Mouse (Mus musculus): ENCODE measurements around the gene 1700025G04Rik.

1700025G04Rik gene

DNA sequence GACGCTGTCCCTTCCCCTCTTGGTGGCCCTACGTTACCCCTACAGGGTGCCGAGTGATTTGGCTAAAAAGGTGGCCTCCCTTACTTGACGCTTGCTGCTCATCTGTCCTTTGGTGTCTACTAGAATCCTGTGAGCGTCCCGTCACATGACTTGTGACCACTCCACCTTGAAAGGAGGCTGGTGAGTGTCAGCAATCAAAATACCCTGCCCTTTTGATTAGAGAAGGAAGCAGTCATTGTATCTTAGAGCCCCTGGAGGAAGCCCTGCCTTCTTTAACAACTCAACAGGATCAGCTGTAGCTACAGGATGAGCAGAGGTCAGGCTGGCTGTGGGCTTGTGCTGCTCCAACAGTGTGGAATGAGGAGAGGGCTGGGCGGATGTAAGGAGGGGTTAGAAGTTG lies 190.0 kb downstream of the 1700025G04Rik start:
- DNase-seq (ENCODE audit: low spot score in 2 of 2) = no peak

DNA sequence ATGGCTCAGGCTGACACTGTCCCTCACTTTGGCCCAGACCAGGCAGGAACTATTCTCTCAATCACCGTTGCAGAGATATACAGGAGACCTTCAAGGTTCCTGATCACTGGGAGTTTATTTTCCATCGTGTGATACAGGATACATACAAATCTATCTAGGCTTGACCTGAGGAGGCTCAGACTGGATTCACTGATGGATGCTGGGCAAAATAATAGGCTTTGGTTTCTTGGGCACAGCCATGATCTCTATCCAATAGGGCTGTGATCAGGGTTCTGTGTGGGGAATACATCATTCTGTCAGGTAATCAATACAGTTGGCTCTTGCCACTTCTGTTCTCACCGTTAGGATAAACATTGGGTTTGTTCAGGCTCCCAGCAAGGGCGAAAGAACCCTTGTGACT lies 194.5 kb downstream of the 1700025G04Rik start:
- no peak for DNase-seq (ENCODE audit: low spot score in 2 of 2)

DNA sequence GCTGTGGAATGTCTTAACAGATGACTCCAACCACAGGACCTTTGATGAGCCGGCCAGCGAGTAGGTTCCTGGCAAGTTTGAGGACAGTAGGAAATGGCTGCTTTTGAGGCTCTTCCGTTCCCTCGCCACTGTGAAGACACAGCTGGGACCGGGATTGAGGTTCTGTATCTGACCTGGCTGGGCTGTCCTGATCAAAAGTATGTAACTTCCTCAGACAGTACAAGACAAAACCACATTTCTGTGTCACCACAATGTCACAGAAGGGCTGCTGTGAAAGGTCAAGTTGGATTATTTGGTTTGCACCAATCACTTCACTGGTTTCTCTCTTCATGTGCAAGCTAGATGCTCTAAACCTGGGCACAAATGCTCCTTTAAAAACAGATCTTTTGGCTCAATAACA lies 195.9 kb downstream of the 1700025G04Rik start:
- no peak for DNase-seq (ENCODE audit: low spot score in 2 of 2)

DNA sequence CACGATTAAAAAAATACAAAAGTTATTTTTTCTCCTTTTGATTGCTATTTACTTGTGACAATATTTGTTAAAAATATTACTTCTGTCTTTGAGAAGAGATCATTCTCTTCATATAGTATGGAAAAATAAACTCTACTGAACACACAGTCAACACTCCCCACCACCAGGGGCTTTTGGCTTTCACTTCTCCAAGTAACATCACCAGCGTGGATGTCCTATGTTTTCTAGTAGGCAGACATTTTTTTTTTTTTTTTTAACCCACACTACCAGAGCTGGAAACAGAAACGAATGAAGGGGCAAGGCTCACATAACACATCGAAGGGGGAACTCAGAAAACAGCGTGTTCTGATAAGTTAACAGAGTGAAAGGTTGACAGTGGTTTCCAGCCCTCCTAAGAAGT lies 197.9 kb downstream of the 1700025G04Rik start:
- DNase-seq (ENCODE audit: low spot score in 2 of 2) = no peak

GRCm38 (mm10) chr1:151891194-151891593 lies 198.7 kb downstream of the 1700025G04Rik start:
- no peak for DNase-seq (ENCODE audit: low spot score in 2 of 2)

DNA sequence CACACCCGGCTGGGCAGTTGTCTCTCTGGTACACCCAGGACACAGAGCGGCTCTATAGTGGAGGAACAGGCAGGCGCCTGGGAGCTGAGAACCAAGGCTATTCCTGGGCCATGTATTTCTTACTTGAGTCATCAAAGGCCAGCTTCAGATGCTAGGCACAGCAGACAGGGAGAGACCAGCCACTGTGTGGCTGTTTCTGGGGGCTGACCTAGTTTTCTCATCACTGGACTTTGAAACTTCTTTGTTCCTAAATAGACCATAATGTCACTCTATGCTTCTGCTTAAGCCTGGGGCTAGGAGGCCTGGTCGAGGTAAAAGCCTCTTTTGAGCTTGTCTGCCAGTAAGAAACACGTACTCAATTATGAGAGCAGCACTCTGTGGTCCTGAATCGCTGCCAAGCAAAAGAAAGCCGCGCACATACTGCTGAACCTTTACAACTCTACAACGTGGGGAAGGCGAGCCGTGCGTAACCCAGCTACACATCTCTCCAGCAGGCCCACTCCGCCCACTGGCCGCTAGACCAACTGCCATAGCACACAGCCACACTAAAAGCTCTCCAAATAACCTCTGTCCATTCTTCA lies 199.8 kb downstream of the 1700025G04Rik start:
- DNase-seq (ENCODE audit: low spot score in 2 of 2) = no peak

DNA sequence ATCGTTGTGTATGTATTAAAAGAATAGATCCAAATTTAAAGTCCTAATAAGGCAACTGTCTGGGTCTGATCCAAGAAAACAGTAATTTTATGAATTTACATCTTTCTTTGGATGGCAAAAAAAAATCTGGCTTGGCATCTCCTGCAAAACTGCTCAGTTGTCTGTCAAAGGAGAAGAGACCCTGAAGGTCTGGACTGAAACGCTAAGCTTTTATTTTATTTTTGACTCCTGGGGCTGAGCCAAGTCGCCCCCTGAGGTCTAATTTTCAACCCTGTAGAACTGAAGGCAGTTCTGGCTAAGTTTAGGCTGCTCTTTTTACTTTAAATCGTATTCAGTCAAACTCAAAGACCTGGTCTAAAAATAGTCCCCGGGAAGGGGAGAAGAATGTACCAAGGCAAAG lies 202.3 kb downstream of the 1700025G04Rik start:
- DNase-seq (ENCODE audit: low spot score in 2 of 2) = no peak

- no peak for DNase-seq (ENCODE audit: low spot score in 2 of 2)
These were observed 202.8 kb downstream of the 1700025G04Rik start for GRCm38 (mm10) chr1:151887126-151887525.

GRCm38 (mm10) chr1:151886171-151886570 lies 203.8 kb downstream of the 1700025G04Rik start:
- no peak for DNase-seq (ENCODE audit: low spot score in 2 of 2)

DNA sequence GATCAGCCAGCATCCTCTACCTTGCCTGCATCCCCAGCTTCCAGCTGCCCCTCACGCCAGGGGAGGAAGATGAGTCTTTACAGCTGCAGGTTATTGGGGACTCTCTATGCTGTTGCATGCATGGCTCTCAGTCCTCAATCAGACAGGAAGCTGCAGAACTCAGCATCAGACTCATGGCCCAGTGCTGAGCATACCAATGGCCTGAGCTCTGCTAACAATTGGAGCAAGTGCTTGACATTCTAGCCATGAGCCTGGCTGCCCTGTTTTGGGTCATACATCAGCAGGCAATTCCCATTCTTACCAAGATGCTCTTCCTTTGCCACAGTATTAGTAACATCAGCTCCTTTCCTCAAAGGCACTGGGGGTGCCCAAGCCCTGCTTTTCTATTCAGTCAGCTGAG lies 208.7 kb downstream of the 1700025G04Rik start:
- DNase-seq (ENCODE audit: low spot score in 2 of 2) = no peak

DNA sequence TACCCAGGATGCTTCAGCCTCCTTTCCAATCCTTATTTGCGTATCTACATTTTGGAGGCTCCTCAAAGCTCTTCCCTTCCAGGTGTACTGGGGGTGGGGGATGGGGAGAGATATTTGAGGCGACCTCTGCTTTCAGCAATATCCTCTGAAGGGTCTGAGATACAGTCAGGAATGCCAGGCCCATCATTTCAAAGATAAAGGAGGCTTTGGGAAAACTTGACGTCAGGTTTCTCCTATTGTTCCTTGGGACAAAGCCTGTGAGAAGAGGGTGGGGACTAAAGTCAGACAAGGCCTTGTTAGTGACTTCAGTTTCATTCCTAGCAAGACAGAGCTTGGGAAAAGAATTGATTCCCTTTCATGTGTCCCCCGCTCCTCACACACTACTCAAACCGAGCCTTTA lies 209.2 kb downstream of the 1700025G04Rik start:
- no peak for DNase-seq (ENCODE audit: low spot score in 2 of 2)

- DNase-seq (ENCODE audit: low spot score in 2 of 2) = no peak
These were observed 210.0 kb downstream of the 1700025G04Rik start for GRCm38 (mm10) chr1:151879966-151880365.

GRCm38 (mm10) chr1:151879308-151879850 lies 210.5 kb downstream of the 1700025G04Rik start:
- no peak for DNase-seq (ENCODE audit: low spot score in 2 of 2)

GRCm38 (mm10) chr1:151878411-151878810 lies 211.5 kb downstream of the 1700025G04Rik start:
- DNase-seq (ENCODE audit: low spot score in 2 of 2) = no peak

DNA sequence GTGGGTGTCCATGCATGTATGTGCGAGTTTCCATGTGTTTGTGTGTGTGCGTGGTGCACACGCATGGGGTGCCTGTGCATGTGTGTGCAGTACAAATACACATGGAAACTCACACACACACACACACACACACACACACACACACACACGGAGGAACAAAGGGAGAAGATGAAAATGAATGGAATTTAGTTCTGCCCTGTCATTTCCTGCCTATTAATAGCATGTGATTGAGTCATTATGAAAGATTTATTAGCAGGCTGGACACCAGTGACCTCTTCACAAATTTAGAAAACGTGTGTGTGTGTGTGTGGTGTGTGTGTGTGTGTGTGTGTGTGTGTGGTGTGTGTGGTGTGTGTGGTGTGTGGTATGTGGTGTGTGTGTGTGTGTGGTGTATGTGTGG lies 217.0 kb downstream of the 1700025G04Rik start:
- no peak for DNase-seq (ENCODE audit: low spot score in 2 of 2)

DNA sequence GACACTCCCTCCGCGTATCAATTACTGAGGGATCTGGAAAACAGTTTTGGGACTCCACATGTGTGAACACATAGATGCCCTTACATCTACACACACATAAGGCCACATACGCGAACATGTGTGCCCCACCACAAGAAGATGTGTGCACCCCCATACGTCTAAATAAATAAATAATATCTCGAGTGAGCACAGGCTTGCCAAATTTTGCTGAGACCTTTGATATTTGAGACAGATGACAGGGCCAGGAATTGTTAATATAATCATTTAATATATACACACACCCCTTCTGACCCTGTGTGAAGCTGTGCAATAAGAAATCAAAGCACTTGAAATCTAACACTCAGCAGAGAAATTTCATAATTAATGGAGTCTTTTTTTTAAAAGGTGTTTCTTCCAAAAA lies 225.6 kb downstream of the 1700025G04Rik start:
- DNase-seq (ENCODE audit: low spot score in 2 of 2) = no peak

DNA sequence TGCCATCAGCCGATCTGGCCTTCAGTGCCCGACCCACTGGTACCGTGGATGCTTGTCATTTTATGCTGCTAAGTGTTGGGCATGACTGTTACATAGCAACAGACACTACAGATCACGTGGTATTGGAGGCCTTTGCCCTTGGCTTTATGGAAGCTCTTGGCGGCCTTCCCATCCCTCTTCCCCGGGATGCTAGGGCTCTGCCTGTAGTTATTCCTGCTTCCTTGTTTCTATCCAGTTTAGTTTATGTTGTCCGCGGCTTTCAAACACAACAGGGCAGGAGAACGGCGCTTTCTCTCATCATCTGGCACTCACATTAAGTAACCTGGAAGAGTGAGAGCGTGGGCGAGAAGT lies 226.2 kb downstream of the 1700025G04Rik start:
- DNase-seq (ENCODE audit: low spot score in 2 of 2) = no peak

DNA sequence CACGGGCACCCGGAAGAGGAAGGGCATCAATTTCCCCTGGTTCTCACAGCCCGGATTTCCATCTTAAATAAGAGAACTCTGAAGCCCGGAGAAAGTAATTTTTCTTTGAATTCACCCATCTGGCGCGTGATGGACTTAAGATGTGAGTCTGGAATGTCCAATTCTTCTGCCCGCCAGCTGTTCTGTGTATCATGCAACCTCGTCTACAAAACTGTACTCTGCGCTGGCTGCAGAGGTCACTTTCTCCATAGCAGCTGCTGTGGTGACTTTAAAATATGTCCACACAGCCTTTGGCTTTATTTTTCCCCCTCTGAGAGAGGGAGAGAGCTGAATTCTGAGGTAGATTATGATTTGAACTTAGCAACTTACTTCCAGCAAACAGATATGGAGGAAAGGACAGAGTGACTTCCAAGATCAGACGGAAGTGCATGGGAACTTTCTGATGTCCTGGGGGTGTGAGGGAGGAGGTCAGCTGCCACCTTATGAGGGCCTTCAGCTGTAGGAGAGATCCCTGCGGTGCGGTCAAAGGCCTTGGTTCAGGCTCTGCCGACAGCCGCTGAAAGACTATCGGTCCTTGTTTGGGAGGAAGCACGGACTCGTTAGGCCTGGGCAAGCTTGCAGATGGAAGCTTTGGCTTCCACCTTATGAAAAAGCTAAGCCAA lies 226.7 kb downstream of the 1700025G04Rik start:
- DNase-seq (ENCODE audit: low spot score in 2 of 2) = no peak

- no peak for DNase-seq (ENCODE audit: low spot score in 2 of 2)
These were observed 227.8 kb downstream of the 1700025G04Rik start for GRCm38 (mm10) chr1:151862109-151862508.

DNA sequence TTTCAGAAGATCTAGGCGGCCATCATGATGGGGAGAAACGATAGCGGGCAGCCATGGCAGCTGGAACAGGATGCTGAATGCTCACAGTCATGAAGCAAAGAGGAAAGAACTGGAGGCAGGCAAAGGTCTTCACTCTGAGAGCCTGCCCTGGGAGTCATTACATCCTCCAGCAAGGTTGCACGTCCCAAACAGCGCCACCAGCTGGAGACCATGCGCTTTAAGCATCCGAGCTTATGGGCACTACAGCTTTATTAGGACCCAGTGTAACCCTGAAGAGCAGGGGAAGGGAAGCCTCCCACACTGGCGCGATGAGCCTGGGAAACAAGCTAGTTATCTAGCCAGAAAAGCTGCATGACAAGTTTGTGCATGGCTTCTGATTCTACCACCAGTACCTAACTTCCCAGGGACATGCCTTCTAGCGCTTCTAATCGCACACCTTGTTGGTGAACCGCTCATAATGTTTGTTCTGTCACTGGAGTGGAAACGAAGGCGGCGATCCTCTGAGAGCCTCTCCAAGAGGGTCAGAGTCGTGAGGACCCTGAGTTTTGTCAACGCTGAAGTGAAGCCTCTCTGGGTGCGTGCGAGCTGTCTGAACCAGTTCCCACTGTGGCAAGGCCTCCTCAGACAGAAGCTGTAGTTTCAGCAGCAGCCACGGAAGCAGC lies 228.5 kb downstream of the 1700025G04Rik start:
- no peak for DNase-seq (ENCODE audit: low spot score in 2 of 2)

DNA sequence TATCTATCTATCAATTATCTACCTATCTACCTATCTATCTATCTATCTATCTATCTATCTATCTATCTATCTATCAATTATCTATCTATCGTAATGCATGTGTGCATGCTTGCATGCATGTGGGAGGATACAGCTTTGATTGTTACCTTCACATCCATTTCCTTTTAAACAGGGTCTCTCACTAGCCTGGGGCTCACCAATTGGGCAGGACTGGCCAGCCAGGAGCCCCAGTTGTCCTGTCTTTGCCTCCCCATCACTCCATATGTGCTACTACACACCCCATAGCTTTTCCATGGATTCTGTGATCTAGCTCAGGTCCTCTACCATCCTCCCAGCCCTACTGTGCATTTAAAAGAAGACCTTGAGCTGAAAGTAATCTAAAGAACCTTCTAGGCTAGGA lies 231.5 kb downstream of the 1700025G04Rik start:
- DNase-seq (ENCODE audit: low spot score in 2 of 2) = no peak

DNA sequence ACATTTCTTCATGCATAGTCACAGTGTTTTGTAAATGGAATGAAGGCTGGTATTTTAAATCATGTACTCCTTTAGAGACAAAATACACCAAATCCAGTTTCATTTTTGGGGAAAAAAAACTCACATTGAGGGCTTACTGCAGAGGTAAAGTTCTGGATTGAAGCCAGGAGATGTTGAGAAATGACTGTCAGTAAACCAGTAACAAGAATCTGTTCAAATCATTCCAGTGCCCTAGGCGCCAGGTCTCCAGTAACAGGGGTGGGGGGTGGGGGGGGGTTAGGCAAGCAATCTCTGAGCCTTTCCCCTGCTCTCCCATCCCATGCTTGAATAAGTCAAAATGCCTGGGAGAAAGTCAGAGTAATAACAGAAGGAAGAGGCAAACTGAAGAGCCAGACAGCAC lies 234.4 kb downstream of the 1700025G04Rik start:
- DNase-seq (ENCODE audit: low spot score in 2 of 2) = no peak

GRCm38 (mm10) chr1:151851976-151852375 lies 237.9 kb downstream of the 1700025G04Rik start:
- no peak for DNase-seq (ENCODE audit: low spot score in 2 of 2)

All from thymus, postnatal 10 days (tissue).